Mouse (Mus musculus): ENCODE results near the gene B4galnt3. TPM values are rescaled to one million over a fixed set of nuclear protein-coding genes. Genes with fewer than 3 reads are reported as not detected.
A peak's percentile ranks its signal among the peaks of the same experiment; 100 is the strongest.

B4galnt3 gene
- total RNA-seq, 2 experiments from 2014 or later = 5.6 to 6.6 TPM

GRCm38 (mm10) chr6:120275301-120275700, 19.1 kb downstream of the B4galnt3 start:
- DNase-seq (ENCODE audit: low spot score in 2 of 2) = no peak

- no peak for DNase-seq (ENCODE audit: low spot score in 2 of 2)
Observed at GRCm38 (mm10) chr6:120274887-120275286, 19.5 kb downstream of the B4galnt3 start.

GRCm38 (mm10) chr6:120274181-120274580, 20.2 kb downstream of the B4galnt3 start:
- peak in 1 of 2 experiments; percentile 35 for DNase-seq (ENCODE audit: low spot score in 2 of 2)

- no peak for DNase-seq (ENCODE audit: low spot score in 2 of 2)
Observed at GRCm38 (mm10) chr6:120264151-120264550, 30.2 kb downstream of the B4galnt3 start.

- no peak for DNase-seq (ENCODE audit: low spot score in 2 of 2)
Observed at GRCm38 (mm10) chr6:120263608-120264007, 30.8 kb downstream of the B4galnt3 start.

- DNase-seq (ENCODE audit: low spot score in 2 of 2) = no peak
Observed at GRCm38 (mm10) chr6:120262886-120263531, 31.4 kb downstream of the B4galnt3 start.

GRCm38 (mm10) chr6:120259481-120259880, 34.9 kb downstream of the B4galnt3 start:
- no peak for DNase-seq (ENCODE audit: low spot score in 2 of 2)

GRCm38 (mm10) chr6:120256431-120256935, 37.9 kb downstream of the B4galnt3 start:
- peak in 1 of 2 experiments; percentile 43 for DNase-seq (ENCODE audit: low spot score in 2 of 2)

GRCm38 (mm10) chr6:120255701-120256100, 38.7 kb downstream of the B4galnt3 start:
- DNase-seq (ENCODE audit: low spot score in 2 of 2) = no peak

GRCm38 (mm10) chr6:120255144-120255543, 39.2 kb downstream of the B4galnt3 start:
- DNase-seq (ENCODE audit: low spot score in 2 of 2) = no peak

GRCm38 (mm10) chr6:120254640-120255039, 39.7 kb downstream of the B4galnt3 start:
- DNase-seq (ENCODE audit: low spot score in 2 of 2) = no peak

- DNase-seq (ENCODE audit: low spot score in 2 of 2) = no peak
Observed at GRCm38 (mm10) chr6:120252741-120253140, 41.6 kb downstream of the B4galnt3 start.

GRCm38 (mm10) chr6:120251010-120251409, 43.3 kb downstream of the B4galnt3 start:
- DNase-seq (ENCODE audit: low spot score in 2 of 2) = no peak

GRCm38 (mm10) chr6:120249831-120250230, 44.5 kb downstream of the B4galnt3 start:
- no peak for DNase-seq (ENCODE audit: low spot score in 2 of 2)

- DNase-seq (ENCODE audit: low spot score in 2 of 2) = no peak
Observed at GRCm38 (mm10) chr6:120246676-120247075, 47.7 kb downstream of the B4galnt3 start.

GRCm38 (mm10) chr6:120243250-120243649, 51.1 kb downstream of the B4galnt3 start:
- no peak for DNase-seq (ENCODE audit: low spot score in 2 of 2)

GRCm38 (mm10) chr6:120242530-120242929, 51.8 kb downstream of the B4galnt3 start:
- DNase-seq (ENCODE audit: low spot score in 2 of 2) = no peak

- DNase-seq (ENCODE audit: low spot score in 2 of 2) = no peak
Observed at GRCm38 (mm10) chr6:120241453-120241852, 52.9 kb downstream of the B4galnt3 start.

- DNase-seq (ENCODE audit: low spot score in 2 of 2) = no peak
Observed at GRCm38 (mm10) chr6:120240461-120240860, 53.9 kb downstream of the B4galnt3 start.

- DNase-seq (ENCODE audit: low spot score in 2 of 2) = no peak
Observed at GRCm38 (mm10) chr6:120235874-120236273, 58.5 kb downstream of the B4galnt3 start.

- DNase-seq (ENCODE audit: low spot score in 2 of 2) = no peak
Observed at GRCm38 (mm10) chr6:120232885-120233284, 61.5 kb downstream of the B4galnt3 start.

- no peak for DNase-seq (ENCODE audit: low spot score in 2 of 2)
Observed at GRCm38 (mm10) chr6:120230441-120230840, 63.9 kb downstream of the B4galnt3 start.

- no peak for DNase-seq (ENCODE audit: low spot score in 2 of 2)
Observed at GRCm38 (mm10) chr6:120229806-120230205, 64.6 kb downstream of the B4galnt3 start.

All from adrenal gland, adult 18-20 months (tissue).